Mouse (Mus musculus): ENCODE measurements around the gene Bbs2. TPM values are rescaled to one million over a fixed set of nuclear protein-coding genes. Genes with fewer than 3 reads are reported as not detected.

The Bbs2 gene
- polyA plus RNA-seq, 1 experiment from 2014 or later: 12.2 TPM

- H3K9ac ChIP-seq (ENCODE audit: low read length): no peak overlapping the region
- ATAC-seq (replicated peaks; ENCODE audit: low FRiP score, low TSS enrichment, low read depth) (no peak), DNase-seq (ENCODE audit: low spot score) (no peak)
- H3K4me3 ChIP-seq (ENCODE audit: low read depth, low read length): no peak overlapping the region
- H3K27me3 ChIP-seq (replicated peaks; ENCODE audit: control insufficient read depth, insufficient read depth, low read length): no peaks in the 10 kb centered on the region
- no peak overlapping the region for H3K4me2 ChIP-seq (ENCODE audit: low read length)
- H3K4me1 ChIP-seq (replicated peaks; ENCODE audit: control insufficient read depth, insufficient read depth, low read length): no peaks in the 10 kb centered on the region
- H3K36me3 ChIP-seq (ENCODE audit: control insufficient read depth, insufficient read depth, low read length): no peaks in the 10 kb centered on the region
- H3K9me3 ChIP-seq (ENCODE audit: control insufficient read depth, low read length): no peaks in the 10 kb centered on the region
- H3K27ac ChIP-seq (ENCODE audit: low read depth): no peak overlapping the region
- WGBS: 77% methylated on average over 6 of the region's 6 CpGs
These were observed 11.9 kb upstream of the Bbs2 start for GRCm38 (mm10) chr8:94110526-94111177.

- WGBS: 69% methylated on average over 5 of the region's 5 CpGs
- no peak overlapping the region for H3K27ac ChIP-seq (ENCODE audit: low read depth)
- H3K4me3 ChIP-seq (ENCODE audit: low read depth, low read length): no peak overlapping the region
- no peaks in the 10 kb centered on the region for H3K9me3 ChIP-seq (ENCODE audit: control insufficient read depth, low read length)
- no peak overlapping the region for H3K4me2 ChIP-seq (ENCODE audit: low read length)
- H3K4me1 ChIP-seq (replicated peaks; ENCODE audit: control insufficient read depth, insufficient read depth, low read length): no peaks in the 10 kb centered on the region
- DNase-seq (ENCODE audit: low spot score) (no peak), ATAC-seq (replicated peaks; ENCODE audit: low FRiP score, low TSS enrichment, low read depth) (no peak)
- no peaks in the 10 kb centered on the region for H3K36me3 ChIP-seq (ENCODE audit: control insufficient read depth, insufficient read depth, low read length)
- no peaks in the 10 kb centered on the region for H3K27me3 ChIP-seq (replicated peaks; ENCODE audit: control insufficient read depth, insufficient read depth, low read length)
- no peak overlapping the region for H3K9ac ChIP-seq (ENCODE audit: low read length)
These were observed 11.1 kb upstream of the Bbs2 start for GRCm38 (mm10) chr8:94109835-94110234.

- Histone ChIP-seq H3K4me3 (ENCODE audit: low read depth, low read length) (no peak overlapping the region), H3K4me2 (ENCODE audit: low read length) (no peak overlapping the region), H3K27me3 (replicated peaks; ENCODE audit: control insufficient read depth, insufficient read depth, low read length) (no peaks in the 10 kb centered on the region), H3K4me1 (replicated peaks; ENCODE audit: control insufficient read depth, insufficient read depth, low read length) (no peaks in the 10 kb centered on the region), H3K9ac (ENCODE audit: low read length) (no peak overlapping the region), H3K9me3 (ENCODE audit: control insufficient read depth, low read length) (no peaks in the 10 kb centered on the region), H3K27ac (ENCODE audit: low read depth) (no peak overlapping the region), H3K36me3 (ENCODE audit: control insufficient read depth, insufficient read depth, low read length) (no peaks in the 10 kb centered on the region)
- ATAC-seq (replicated peaks; ENCODE audit: low FRiP score, low TSS enrichment, low read depth) (no peak), DNase-seq (ENCODE audit: low spot score) (no peak)
- WGBS: 73% methylated on average over 6 of the region's 6 CpGs
These were observed 10.7 kb upstream of the Bbs2 start for GRCm38 (mm10) chr8:94109396-94109795.

- Histone ChIP-seq H3K9ac (ENCODE audit: low read length) (no peak overlapping the region), H3K4me1 (replicated peaks; ENCODE audit: control insufficient read depth, insufficient read depth, low read length) (no peaks in the 10 kb centered on the region), H3K4me3 (ENCODE audit: low read depth, low read length) (no peak overlapping the region), H3K27me3 (replicated peaks; ENCODE audit: control insufficient read depth, insufficient read depth, low read length) (no peaks in the 10 kb centered on the region), H3K36me3 (ENCODE audit: control insufficient read depth, insufficient read depth, low read length) (no peaks in the 10 kb centered on the region), H3K4me2 (ENCODE audit: low read length) (no peak overlapping the region), H3K27ac (ENCODE audit: low read depth) (no peak overlapping the region), H3K9me3 (ENCODE audit: control insufficient read depth, low read length) (no peaks in the 10 kb centered on the region)
- ATAC-seq (replicated peaks; ENCODE audit: low FRiP score, low TSS enrichment, low read depth): no peak
- 60% methylated on average over 3 of the region's 3 CpGs for WGBS
- no peak for DNase-seq (ENCODE audit: low spot score)
These were observed 9.1 kb upstream of the Bbs2 start for GRCm38 (mm10) chr8:94107871-94108270.

- no peaks in the 10 kb centered on the region for H3K9me3 ChIP-seq (ENCODE audit: control insufficient read depth, low read length)
- no peak overlapping the region for H3K27ac ChIP-seq (ENCODE audit: low read depth)
- WGBS: 49% methylated on average over 5 of the region's 5 CpGs
- H3K36me3 ChIP-seq (ENCODE audit: control insufficient read depth, insufficient read depth, low read length): no peaks in the 10 kb centered on the region
- H3K9ac ChIP-seq (ENCODE audit: low read length): no peak overlapping the region
- H3K4me1 ChIP-seq (replicated peaks; ENCODE audit: control insufficient read depth, insufficient read depth, low read length): no peaks in the 10 kb centered on the region; the same call in 1 of the 2 replicates
- ATAC-seq (replicated peaks; ENCODE audit: low FRiP score, low TSS enrichment, low read depth) (no peak), DNase-seq (ENCODE audit: low spot score) (no peak)
- H3K4me2 ChIP-seq (ENCODE audit: low read length): no peak overlapping the region
- no peaks in the 10 kb centered on the region for H3K27me3 ChIP-seq (replicated peaks; ENCODE audit: control insufficient read depth, insufficient read depth, low read length)
- no peak overlapping the region for H3K4me3 ChIP-seq (ENCODE audit: low read depth, low read length)
These were observed 5.4 kb upstream of the Bbs2 start for GRCm38 (mm10) chr8:94104146-94104545.

- peaks cover 9% of the 10 kb centered on the region; the same call in 1 of the 2 replicates for H3K4me1 ChIP-seq (replicated peaks; ENCODE audit: control insufficient read depth, insufficient read depth, low read length)
- 42% methylated on average over 4 of the region's 4 CpGs for WGBS
- peak overlapping the region; percentile 64 for H3K4me2 ChIP-seq (ENCODE audit: low read length)
- peak overlapping the region; percentile 56 for H3K4me3 ChIP-seq (ENCODE audit: low read depth, low read length)
- H3K27ac ChIP-seq (ENCODE audit: low read depth): peak overlapping the region; percentile 88
- ATAC-seq (replicated peaks; ENCODE audit: low FRiP score, low TSS enrichment, low read depth) (no peak), DNase-seq (ENCODE audit: low spot score) (no peak)
- H3K36me3 ChIP-seq (ENCODE audit: control insufficient read depth, insufficient read depth, low read length): no peaks in the 10 kb centered on the region
- H3K9ac ChIP-seq (ENCODE audit: low read length): peak overlapping the region; percentile 58; the same call in 1 of the 2 replicates
- H3K9me3 ChIP-seq (ENCODE audit: control insufficient read depth, low read length): no peaks in the 10 kb centered on the region
- H3K27me3 ChIP-seq (replicated peaks; ENCODE audit: control insufficient read depth, insufficient read depth, low read length): no peaks in the 10 kb centered on the region
These were observed 268 bp upstream of the Bbs2 start for GRCm38 (mm10) chr8:94098996-94099395.

- DNase-seq (ENCODE audit: low spot score) (no peak), ATAC-seq (replicated peaks; ENCODE audit: low FRiP score, low TSS enrichment, low read depth) (no peak)
- H3K36me3 ChIP-seq (ENCODE audit: control insufficient read depth, insufficient read depth, low read length): no peaks in the 10 kb centered on the region
- WGBS: 83% methylated on average over 6 of the region's 6 CpGs
- H3K9me3 ChIP-seq (ENCODE audit: control insufficient read depth, low read length): no peaks in the 10 kb centered on the region
- H3K4me3 ChIP-seq (ENCODE audit: low read depth, low read length): no peak overlapping the region
- no peak overlapping the region for H3K27ac ChIP-seq (ENCODE audit: low read depth)
- H3K4me2 ChIP-seq (ENCODE audit: low read length): no peak overlapping the region
- H3K9ac ChIP-seq (ENCODE audit: low read length): no peak overlapping the region
- H3K4me1 ChIP-seq (replicated peaks; ENCODE audit: control insufficient read depth, insufficient read depth, low read length): peaks cover 9% of the 10 kb centered on the region; the same call in 1 of the 2 replicates
- no peaks in the 10 kb centered on the region for H3K27me3 ChIP-seq (replicated peaks; ENCODE audit: control insufficient read depth, insufficient read depth, low read length)
These were observed 4.4 kb downstream of the Bbs2 start for GRCm38 (mm10) chr8:94094281-94094680.

- Histone ChIP-seq H3K4me1 (replicated peaks; ENCODE audit: control insufficient read depth, insufficient read depth, low read length) (0 out of 2 replicates have a peak, but pooled peaks cover 5% of the 10 kb centered on the region), H3K36me3 (ENCODE audit: control insufficient read depth, insufficient read depth, low read length) (no peaks in the 10 kb centered on the region), H3K4me2 (ENCODE audit: low read length) (no peak overlapping the region), H3K4me3 (ENCODE audit: low read depth, low read length) (no peak overlapping the region), H3K9ac (ENCODE audit: low read length) (no peak overlapping the region), H3K27ac (ENCODE audit: low read depth) (no peak overlapping the region), H3K9me3 (ENCODE audit: control insufficient read depth, low read length) (no peaks in the 10 kb centered on the region), H3K27me3 (replicated peaks; ENCODE audit: control insufficient read depth, insufficient read depth, low read length) (no peaks in the 10 kb centered on the region)
- WGBS: 77% methylated on average over 9 of the region's 9 CpGs
- DNase-seq (ENCODE audit: low spot score): no peak
- ATAC-seq (replicated peaks; ENCODE audit: low FRiP score, low TSS enrichment, low read depth): no peak
These were observed 5.9 kb downstream of the Bbs2 start for GRCm38 (mm10) chr8:94092848-94093247.

- Histone ChIP-seq H3K9ac (ENCODE audit: low read length) (no peak overlapping the region), H3K27ac (ENCODE audit: low read depth) (no peak overlapping the region), H3K9me3 (ENCODE audit: control insufficient read depth, low read length) (no peaks in the 10 kb centered on the region), H3K4me1 (replicated peaks; ENCODE audit: control insufficient read depth, insufficient read depth, low read length) (no peaks in the 10 kb centered on the region), H3K4me3 (ENCODE audit: low read depth, low read length) (no peak overlapping the region), H3K36me3 (ENCODE audit: control insufficient read depth, insufficient read depth, low read length) (no peaks in the 10 kb centered on the region), H3K27me3 (replicated peaks; ENCODE audit: control insufficient read depth, insufficient read depth, low read length) (no peaks in the 10 kb centered on the region), H3K4me2 (ENCODE audit: low read length) (no peak overlapping the region)
- WGBS: 70% methylated on average over 6 of the region's 6 CpGs
- DNase-seq (ENCODE audit: low spot score) (no peak), ATAC-seq (replicated peaks; ENCODE audit: low FRiP score, low TSS enrichment, low read depth) (no peak)
These were observed 9.0 kb downstream of the Bbs2 start for GRCm38 (mm10) chr8:94089715-94090114.

All from intestine, embryonic 14.5 days (tissue).